Mouse (Mus musculus) retina, adult 2 months (tissue): Measurements from ENCODE around the gene Cnr2.

Source experiments
- DNase-seq: peaks from one replicate; pipeline ENCODE4 v3.0.0-alpha.2; 2012; ENCODE audit warnings: low read depth, low spot score

Gene Cnr2

DNA sequence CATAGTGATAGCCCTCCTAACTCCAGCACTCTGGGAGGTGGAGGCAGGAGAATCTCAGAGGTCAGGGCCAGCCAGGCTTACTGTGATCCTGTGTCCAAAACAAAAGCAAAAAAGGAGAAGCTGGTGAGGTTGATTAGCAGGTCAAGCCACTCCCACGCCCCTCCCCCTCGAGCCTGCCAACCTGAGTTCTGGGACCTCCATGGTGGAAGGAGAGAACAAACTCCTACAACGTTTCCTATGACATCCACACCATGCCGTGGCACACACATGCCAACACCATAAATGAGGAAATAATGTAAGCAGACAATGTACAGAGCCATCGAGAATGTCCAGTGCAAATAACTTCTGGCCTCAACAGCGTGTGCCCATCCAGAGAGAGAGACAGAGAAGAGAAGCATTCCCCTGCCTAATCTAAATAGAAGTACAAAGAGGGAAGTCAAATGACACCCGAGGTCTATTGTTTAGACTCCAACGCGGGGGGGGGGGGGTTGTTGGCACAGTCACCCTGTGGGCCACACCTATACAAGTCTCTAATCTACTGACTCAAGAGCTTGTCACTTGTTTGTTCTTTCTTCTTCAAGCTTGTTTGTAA lies 19.1 kb upstream of the Cnr2 start:
- no peak for DNase-seq

DNA sequence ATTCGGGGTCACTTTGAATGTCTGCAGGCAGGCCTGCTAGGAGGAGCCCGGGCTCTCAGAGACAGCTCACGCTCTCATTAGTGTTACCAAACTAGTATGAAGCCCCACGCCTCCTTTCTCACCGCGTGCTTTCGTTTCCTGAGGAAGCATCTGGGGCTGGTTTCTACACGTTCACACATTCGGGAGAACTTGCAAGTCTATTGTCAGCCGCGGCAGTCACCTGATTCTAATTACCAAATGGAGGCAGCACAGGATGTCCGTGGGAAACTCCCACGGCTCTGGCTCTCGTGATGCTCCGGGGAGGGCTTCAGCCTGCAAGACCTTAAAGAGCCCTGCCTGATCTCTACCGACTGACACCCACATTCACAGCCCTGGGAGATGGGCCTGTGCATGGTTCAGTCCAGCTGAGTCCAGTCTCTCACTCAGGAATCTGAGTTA lies 18.6 kb upstream of the Cnr2 start:
- no peak for DNase-seq

DNA sequence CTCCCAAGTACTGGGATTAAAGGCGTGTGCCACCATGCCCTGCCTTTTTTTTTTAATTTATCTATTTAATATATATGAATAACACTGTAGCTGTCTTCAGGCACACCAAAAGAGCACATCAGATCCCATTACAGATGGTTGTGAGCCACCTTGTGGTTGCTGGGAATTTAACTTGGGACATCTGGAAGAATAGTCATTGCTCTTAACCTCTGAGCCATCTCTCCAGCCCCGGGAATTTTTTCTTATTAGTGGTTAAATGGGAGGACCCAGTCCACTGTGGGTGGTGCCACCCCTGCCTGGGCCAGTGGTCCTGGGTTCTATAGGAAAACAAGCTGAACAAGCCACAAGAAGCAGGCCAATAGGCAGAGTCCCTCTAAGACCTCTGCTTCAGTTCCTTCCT lies 17.5 kb upstream of the Cnr2 start:
- no peak for DNase-seq

DNA sequence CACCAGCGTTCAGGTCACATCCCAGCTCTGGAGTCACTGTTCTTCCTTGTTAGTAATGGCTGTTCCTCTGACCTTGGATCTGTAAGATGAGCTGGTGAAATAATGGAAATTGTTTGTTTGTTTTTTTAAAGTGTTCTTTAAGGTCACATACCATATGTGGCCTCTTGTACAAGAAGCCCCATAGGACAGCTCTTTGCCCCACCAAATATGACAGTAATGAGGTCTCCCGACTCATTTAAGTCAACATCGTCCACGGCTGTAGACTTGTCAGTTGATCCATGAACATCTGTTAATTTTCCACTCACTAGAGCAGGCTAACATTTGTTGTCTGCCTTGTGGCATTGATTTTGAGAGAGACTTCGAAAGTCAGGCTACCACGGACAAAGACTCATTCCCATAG lies 16.2 kb upstream of the Cnr2 start:
- DNase-seq: no peak

DNA sequence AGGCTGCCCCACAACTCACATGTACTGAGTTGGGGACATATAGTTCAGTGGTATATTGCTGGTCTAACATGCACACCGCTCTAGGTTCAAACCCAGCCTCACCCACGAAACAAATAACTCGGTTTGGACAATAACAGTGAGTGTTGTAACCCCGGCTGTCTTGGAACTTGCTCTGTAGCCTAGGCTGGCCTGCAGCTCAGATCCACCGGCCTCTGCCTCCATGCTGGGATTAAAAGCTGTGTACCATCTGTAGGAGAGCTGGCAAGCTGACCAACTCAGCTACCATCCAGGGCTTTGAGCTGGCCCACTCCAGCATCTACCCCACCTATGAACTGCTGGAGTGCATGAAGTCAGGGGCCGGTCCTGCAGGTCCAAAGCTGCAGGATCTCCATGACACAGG lies 15.2 kb upstream of the Cnr2 start:
- DNase-seq: no peak

DNA sequence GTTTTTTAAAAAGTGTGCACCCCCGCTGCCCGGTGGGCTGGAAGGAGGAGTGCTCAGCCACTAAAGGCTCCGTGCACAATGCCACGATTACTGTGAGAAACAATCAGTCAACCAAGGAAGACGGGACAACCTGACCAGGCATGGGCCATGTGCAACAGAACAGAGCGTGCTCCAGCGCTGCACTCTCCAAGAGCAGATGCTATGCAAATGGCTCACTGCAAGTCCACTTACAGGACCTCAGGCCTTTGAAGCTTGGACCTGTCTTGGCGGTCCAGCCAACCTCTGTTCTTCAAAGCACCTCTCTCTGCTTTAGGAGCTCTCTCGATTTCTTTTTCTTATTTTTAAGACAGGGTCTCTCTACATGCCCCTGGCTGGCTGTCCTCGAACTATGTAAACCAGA lies 14.6 kb upstream of the Cnr2 start:
- DNase-seq: no peak

DNA sequence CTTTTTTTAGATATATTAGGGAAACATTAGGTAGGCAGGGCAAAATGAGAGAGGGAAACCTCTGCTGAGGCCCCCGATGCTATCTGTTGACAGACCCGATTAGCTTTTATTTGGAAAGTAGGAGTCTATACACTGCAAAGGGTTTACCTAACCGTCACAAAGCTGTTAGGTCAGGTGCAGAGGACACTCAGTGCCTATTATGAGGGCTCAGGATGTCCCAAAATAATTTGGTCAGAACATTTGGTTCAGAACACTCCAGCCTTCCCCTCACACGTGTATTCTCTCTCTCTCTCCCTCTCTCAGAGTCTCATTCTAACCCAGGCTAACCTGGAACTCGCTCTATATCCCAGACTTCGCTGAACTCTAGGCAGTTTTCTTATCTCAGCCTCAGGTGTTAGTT lies 13.2 kb upstream of the Cnr2 start:
- no peak for DNase-seq

DNA sequence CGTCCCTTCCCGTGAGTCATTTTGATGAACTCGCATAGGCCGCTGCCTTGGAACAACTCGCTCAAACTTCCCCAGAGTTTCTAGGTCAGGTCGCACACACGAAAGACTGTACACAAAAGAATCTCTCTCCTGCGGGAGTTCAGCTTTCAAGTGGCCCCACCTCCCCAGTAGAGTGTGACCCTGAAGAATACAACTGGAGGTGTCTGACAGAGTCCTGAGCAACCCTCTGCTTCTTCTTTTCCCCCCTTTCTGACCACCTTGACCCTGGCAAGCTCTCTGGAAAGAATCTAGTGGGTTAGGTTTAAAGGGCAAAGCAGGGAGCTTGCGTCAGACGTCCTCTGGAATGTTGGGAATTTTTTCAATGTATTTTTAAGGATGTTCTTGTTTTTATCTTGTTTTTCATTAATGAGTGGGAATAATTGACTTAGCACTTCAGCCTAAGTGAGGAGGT lies 11.8 kb upstream of the Cnr2 start:
- no peak for DNase-seq

DNA sequence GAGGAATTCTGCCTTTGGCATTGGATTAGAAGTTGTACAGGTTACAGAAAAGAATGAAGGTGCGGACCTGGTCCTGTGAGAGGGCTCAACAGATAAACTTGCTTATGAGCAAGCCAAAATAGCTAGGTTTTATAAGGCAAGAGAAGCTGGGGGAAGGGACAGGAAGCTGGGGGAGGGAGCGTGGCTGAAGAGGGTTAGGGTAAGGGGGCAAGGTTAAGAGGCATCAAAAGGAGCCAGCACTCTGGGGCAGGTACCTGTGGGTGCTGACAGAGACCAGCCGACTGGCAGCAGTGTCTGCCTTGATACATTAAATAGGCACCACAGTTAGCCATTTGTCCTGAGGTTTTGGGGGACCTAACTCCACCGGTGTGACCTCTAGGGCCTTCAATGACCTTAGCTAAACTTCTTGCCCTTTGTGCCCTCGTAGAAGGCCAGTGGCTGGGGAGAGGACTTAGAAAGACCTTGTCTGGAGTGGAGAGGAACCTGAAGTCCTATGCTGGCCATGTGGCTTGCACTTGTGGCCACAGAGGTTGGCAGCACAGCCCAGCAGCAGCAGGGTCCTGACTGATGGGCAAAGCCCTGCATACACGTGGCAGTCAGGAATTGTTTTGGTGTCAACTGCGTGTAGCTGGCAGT lies 11.2 kb upstream of the Cnr2 start:
- no peak for DNase-seq

DNA sequence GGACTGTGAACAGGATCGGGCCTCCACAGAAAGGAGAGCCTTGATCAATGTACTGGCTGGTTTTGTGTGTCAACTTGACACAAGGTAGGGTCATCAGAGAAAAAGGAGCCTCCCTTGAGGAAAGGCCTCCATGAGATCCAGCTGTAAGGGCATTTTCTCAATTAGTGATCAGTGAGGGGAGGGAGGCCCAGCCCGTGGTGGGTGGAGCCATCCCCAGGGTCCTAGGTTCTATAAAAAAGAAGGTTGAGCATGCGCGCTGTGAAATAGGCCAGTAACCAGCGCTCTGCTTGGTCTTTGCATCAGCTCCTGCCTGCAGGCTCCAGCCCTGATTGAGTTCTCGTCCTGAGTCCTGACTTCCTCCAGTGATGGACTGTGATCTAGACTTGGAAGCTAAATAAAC lies 10.7 kb upstream of the Cnr2 start:
- DNase-seq: no peak

DNA sequence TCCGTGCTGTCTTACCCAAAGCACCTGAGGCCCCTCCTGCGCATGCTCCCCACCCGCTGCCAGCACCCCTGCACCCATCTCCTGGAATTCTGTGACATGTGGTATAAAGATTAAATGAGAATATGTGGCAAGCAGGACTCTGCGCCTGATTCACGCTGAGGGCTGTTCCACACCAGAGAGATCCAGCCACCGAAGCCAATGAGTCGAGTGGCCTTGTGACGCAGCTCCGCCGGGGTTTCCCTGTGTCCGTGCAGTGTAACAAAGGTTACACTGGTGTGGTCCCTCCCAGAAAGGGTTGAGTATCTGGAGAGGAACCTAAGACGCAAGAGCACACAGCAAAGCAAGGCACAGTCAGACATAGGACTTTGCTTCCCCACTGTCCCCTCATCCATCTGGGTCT lies 9.5 kb upstream of the Cnr2 start:
- DNase-seq: no peak

DNA sequence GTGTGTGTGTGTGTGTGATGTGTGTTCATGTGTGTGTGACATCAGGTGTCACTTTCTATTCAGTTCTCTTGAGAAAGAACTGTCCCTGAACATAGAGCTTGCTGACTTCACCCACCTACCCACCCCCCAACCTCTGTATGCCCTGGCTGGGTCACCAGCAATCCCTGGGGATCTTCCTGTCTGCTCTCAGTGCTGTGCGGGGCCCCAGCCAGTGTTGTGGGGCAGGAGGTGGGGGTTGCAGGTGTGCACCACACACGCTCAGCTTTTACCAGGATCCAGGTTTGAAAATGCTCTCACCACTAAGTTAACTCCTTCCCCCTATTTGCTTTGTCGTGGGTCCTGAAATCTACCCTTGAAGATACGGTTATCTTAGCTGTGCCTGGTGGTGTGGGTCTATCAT lies 9.0 kb upstream of the Cnr2 start:
- DNase-seq: no peak

DNA sequence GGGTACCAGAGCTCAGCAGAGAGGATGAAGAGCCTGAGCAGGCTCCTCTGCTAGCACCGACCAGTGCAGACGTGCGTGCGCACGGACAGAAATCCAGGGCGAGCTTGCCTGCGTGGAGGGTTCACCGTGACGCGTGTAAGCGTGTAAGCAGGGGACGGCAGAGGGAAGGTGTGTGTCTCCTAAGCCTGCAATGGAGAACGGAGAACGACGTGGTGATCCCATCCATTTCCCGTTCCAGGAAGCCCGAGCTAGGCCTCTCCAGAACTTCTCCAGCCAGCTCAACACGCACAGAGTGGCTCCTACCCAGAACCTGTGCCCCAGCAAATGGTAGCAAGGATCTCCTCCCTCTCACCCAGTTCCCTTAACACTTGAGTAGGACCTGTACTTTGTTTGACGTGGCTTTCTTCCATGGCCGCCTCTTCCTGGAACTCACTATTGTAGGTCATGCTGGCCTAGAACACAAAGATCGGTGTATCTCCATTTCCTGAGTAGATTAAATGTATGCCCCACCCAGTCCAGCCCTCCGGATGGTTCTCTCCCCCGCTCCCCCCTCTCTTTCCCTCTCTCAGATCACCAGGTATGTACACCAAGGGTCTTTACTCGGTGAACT lies 6.6 kb upstream of the Cnr2 start:
- DNase-seq: no peak

DNA sequence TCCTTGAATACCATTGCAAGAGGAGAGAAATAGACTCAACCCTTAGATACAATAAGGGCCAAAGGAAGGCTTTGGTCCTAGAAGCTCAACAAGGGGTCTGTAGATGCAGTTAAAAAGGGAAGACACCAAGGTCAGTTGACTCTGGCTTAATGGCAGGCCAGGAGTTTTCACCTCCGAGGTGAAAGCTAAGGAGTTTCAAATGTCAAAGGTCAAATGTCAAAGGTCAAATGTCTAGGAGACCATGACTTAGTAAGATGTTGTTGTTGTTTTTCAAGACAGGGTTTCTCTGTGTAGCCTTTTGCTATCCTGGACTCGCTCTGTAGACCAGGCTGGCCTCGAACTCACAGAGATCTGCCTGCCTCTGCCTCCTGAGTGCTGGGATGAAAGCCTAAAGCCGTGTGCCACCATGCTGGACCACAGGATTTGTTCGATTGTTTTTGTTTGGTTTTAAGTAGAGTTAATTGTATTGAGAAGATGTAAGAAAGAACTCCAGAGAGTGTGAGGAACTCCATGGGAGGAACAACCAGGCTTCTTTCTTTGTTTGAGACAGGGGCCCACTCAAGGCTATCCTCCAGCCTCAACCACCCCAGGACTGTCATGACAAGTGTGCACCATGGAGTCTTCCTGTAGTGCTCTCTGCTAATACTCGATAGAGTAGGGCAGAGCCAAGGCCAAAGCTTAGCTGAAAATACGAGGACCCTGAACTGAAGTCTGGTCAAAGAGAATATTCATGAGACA lies 5.9 kb upstream of the Cnr2 start:
- DNase-seq: no peak

DNA sequence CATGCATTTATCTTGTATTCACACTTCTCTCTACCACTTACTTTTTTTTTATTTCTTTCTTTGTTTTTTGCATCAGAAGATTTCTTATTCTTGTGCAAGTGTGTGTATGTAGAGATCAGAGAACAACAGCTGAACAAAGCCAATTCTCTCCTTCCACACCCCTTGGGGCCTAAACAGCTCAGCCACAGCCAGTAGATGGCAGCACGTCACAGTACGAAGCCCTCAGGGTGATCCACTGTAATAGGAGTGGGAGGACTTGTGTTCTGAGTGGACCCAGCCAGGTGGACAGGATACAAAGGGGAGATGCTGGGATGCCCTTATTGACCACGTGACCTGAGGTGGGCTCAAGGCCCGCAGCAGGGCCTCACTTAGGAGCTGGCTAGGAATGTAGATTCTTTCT lies 5.3 kb upstream of the Cnr2 start:
- DNase-seq: no peak

DNA sequence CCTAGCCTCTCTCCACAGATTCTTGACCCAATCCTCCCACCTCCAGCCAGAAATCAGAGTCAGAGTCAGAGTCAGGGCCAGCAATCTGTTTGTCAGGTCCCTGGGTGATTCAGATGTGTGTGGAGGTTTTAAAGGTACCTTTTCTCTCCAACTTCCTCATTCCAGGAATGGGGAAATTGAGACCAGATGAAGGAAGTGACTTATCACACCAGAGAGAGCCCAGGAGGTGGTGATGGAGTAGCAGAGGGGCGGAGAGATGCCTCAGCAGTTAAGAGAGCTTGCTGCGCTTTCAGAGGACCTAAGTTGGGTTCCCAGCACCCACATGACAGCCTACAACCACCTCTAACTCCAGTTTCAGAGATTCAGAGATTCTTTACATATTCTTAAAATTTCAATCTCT lies 3.7 kb upstream of the Cnr2 start:
- DNase-seq: no peak

DNA sequence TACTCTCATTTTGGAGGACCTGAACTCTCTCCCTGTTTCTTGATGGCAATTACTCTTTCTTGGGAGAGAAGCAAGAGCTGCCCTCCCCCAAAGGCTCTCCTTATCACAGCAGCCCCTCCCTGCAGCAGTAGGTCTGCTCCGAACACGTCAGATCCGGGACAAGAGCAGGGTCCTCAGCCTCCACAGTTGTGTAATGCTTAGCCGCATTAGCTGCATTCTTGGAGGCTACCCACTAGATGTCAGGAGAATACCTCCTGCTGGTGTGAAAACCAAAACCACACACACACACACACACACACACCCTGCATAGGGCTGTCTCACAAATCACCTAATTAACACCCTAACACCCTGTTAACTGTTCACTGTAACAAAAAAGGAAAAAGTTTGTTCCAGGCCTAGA lies 2.3 kb upstream of the Cnr2 start:
- DNase-seq: no peak

DNA sequence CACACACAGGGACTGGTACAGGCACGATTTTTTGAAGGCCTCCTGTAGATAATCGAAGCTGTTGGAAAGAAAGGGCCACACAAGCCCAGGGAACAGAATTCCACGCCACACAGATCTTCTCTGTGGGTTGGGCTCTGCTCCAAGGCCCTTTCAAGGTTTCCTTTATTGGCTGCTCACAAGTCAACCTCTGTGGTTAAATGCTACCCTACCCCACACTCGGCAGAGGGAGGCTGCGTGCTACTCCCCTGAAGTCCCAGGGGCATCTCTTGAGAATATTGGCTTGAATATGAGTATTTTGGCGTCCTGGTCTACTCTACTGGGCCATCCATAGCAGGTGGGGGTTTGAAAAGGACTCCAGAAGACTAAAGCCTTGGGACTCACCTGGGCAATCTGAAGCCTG lies 963 bp downstream of the Cnr2 start:
- no peak for DNase-seq

DNA sequence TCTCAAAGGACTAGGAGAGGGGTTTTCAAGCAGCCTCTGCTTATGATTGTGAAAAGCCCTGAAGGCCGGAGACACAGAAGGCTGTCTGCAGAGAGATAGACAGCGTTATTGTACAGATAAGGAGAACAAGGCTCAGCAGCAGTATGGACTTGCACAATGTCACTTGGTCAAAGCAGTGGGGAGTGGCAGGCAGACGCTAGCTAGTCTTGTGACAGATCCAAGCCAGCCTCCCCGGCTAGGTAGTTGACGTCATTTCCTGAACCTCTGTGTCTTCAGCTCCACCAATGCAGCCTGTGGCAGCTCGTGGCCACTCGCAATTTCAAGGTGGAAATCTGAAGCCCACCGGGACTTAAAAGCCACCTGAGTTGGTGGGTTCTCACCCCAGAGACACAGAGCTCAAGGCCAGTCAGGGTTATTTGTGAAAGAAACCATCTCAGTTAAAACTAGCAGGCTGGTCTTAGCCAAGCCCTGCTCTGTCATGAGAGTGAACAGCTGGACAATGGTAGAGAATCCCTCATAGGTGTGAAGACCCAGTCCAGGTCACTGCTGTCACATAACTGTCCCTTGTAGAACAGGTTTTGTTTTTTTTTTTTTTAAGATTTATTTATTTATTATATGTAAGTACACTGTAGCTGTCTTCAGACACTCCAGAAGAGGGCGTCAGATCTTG lies 3.3 kb downstream of the Cnr2 start:
- no peak for DNase-seq

DNA sequence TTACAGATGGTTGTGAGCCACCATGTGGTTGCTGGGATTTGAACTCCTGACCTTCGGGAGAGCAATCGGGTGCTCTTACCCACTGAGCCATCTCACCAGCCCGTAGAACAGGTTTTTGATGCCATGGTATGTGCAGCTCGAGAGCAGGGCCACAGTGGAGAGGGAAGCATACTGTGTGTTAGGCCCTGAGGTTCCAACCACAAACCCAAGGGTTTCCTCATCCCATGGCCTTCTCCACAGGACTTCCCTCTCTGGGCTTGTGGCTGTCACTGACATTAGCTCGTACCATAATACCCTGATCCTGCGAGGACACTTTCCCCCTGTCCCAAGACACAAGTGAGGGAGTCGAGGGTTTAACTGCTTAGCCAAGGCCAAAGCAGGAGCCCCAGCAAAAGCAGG lies 3.9 kb downstream of the Cnr2 start:
- DNase-seq: no peak

DNA sequence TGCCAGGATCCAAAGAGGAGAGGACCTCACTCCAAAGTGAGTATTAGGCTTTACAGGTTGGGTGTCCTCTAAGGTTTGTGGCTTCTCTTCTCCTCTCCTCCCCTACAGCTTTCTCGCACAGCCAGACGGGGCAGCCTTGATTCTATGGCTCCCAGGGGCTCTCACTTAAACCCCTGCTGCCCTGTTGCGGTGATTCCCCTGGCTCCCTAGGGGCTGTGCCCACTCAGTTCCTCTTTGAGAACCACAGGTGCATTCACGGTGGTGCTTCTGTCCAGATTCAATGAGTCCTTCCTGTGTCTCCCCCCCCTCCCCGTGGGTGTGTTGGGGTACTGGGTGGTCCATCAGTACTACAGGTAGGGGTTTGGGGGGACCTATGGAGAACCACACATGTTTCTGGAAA lies 4.8 kb downstream of the Cnr2 start:
- DNase-seq: no peak

DNA sequence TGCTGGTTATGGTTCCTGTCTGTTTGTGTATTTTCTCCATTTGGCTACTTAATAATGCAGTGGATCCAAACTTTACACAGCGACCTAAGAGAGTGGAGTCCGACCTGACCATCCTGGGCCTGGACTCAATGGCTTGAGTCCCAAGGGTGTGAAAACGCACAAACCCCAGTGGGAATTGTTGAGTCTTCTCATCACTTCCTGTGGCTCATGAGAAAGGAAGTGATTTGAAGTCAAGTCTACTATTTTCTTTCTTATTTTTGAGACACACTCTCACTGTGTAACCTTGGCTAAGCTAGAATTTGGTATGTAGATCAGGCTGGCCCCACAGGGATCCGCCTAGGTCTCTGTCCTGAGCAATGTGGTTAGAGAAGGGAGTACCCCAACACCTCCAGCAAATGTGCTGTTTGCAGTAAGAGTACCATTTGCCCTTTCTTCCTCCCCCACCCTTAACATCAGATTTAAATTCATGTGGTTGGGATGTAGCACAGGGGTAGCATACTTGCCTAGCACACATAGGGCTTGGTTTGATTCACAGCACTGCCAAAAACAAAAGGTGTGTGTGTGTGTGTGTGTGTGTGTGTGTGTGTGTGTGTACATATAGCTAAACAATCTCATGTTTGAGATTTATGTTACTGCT lies 7.5 kb downstream of the Cnr2 start:
- DNase-seq: no peak
